Mouse (Mus musculus) forebrain, embryonic 13.5 days (tissue): ENCODE results near the gene Gm13277. TPM values are rescaled to one million over a fixed set of nuclear protein-coding genes. Genes with fewer than 3 reads are reported as not detected.

Experiments used
- polyA plus RNA-seq: library from polyadenylated mRNA; unstranded; fragments of >200 nt; fragmentation: Nextera tagmentation; extraction: Ambion mirVana; gene quantifications from 2 replicates; pipeline ENCODE4 v1.2.1, GENCODE M21; 2015

The Gm13277 gene
- polyA plus RNA-seq, 1 experiment from 2014 or later, result not detected

Other genes with a start within 250 kb of the Gm13277 start
- not detected in 2 replicates for gene Ifna15, start 230.4 kb upstream of the Gm13277 start, polyA plus RNA-seq
- gene Ifna14, start 216.8 kb upstream of the Gm13277 start, polyA plus RNA-seq, result not detected in 2 replicates
- gene Ifna9, start 196.2 kb upstream of the Gm13277 start, polyA plus RNA-seq, result not detected in 2 replicates
- not detected in 2 replicates for gene Ifna12, start 185.3 kb upstream of the Gm13277 start, polyA plus RNA-seq
- not detected in 2 replicates for gene C87499, start 154.2 kb upstream of the Gm13277 start, polyA plus RNA-seq
- not detected in 2 replicates for gene Ifna13, start 144.2 kb upstream of the Gm13277 start, polyA plus RNA-seq
- gene Ifna16, start 111.7 kb upstream of the Gm13277 start, polyA plus RNA-seq, result not detected in 2 replicates
- gene Ifna2, start 104.7 kb upstream of the Gm13277 start, polyA plus RNA-seq, result not detected in 2 replicates
- not detected in 2 replicates for gene Ifnab, start 97.3 kb upstream of the Gm13277 start, polyA plus RNA-seq
- gene Gm26566, start 66.8 kb upstream of the Gm13277 start, polyA plus RNA-seq, result 1.1 and 2.1 TPM in 2 replicates
- gene Klhl9, start 66.2 kb upstream of the Gm13277 start, polyA plus RNA-seq, result 120 and 125 TPM in 2 replicates
- not detected in 2 replicates for gene Gm13271, start 33.8 kb upstream of the Gm13277 start, polyA plus RNA-seq
- gene Gm13283, start 28.5 kb upstream of the Gm13277 start, polyA plus RNA-seq, result 0.17 TPM in 1 of 2 replicates, not detected in the other
- gene Gm13290, start 14.8 kb upstream of the Gm13277 start, polyA plus RNA-seq, result not detected in 2 replicates
- gene Gm13289, start 11.7 kb upstream of the Gm13277 start, polyA plus RNA-seq, result not detected in 2 replicates
- not detected in 2 replicates for gene Gm13272, start 8.8 kb upstream of the Gm13277 start, polyA plus RNA-seq
- 0.18 TPM in 1 of 2 replicates, not detected in the other for gene Ifnz, start 6.5 kb upstream of the Gm13277 start, polyA plus RNA-seq
- not detected in 2 replicates for gene Gm13276, start 2.9 kb upstream of the Gm13277 start, polyA plus RNA-seq
- gene Gm13278, start 2.9 kb downstream of the Gm13277 start, polyA plus RNA-seq, result not detected in 2 replicates
- gene Gm13275, start 5.9 kb downstream of the Gm13277 start, polyA plus RNA-seq, result not detected in 2 replicates
- not detected in 2 replicates for gene Gm13279, start 8.8 kb downstream of the Gm13277 start, polyA plus RNA-seq
- gene Gm13285, start 11.0 kb downstream of the Gm13277 start, polyA plus RNA-seq, result 0.43 TPM in 1 of 2 replicates, not detected in the other
- not detected in 2 replicates for gene Gm13287, start 14.6 kb downstream of the Gm13277 start, polyA plus RNA-seq
- gene Gm13288, start 16.9 kb downstream of the Gm13277 start, polyA plus RNA-seq, result not detected in 2 replicates
- gene Ifna7, start 27.6 kb downstream of the Gm13277 start, polyA plus RNA-seq, result not detected in 2 replicates
- gene Ifna11, start 31.3 kb downstream of the Gm13277 start, polyA plus RNA-seq, result not detected in 2 replicates
- gene Ifna6, start 38.8 kb downstream of the Gm13277 start, polyA plus RNA-seq, result not detected in 2 replicates
- not detected in 2 replicates for gene Ifna5, start 46.9 kb downstream of the Gm13277 start, polyA plus RNA-seq
- not detected in 2 replicates for gene Ifna4, start 53.2 kb downstream of the Gm13277 start, polyA plus RNA-seq
- not detected in 2 replicates for gene Ifna1, start 61.5 kb downstream of the Gm13277 start, polyA plus RNA-seq
- gene Ifne, start 91.6 kb downstream of the Gm13277 start, polyA plus RNA-seq, result not detected in 2 replicates